Mouse (Mus musculus) embryo, embryonic 9.5 days (tissue): ENCODE results near the gene Cln6.
A peak's percentile ranks its signal among the peaks of the same experiment; 100 is the strongest.
"Not testable (repeated sequence)": the region's sequence is repeated elsewhere in the genome, so short reads cannot be mapped to it uniquely, and the experiment has no call there.

Experiments
- DNase-seq: peaks from one replicate; pipeline ENCODE4 v3.0.0-alpha.2; 2017; ENCODE audit errors: extremely low spot score

Cln6 gene

DNA sequence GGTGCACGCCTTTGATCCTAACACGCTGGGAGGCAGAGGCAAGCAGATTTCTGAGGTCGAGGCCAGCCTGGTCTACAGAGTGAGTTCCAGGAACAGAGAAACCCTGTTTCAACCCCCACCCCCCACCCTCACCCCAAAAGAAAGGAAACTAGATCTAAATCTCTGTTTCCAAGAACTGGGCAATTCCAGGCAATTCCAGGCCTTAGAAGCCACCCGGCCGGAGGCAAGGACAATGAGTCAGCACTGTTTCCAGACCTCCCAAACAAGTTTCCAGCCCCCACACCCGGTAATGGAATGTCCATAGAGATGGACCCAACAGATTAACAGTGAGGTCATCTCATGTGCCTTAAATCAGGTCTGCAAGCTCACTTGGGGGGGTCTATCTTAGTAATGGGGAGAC lies 8.7 kb upstream of the Cln6 start:
- DNase-seq: no peak

DNA sequence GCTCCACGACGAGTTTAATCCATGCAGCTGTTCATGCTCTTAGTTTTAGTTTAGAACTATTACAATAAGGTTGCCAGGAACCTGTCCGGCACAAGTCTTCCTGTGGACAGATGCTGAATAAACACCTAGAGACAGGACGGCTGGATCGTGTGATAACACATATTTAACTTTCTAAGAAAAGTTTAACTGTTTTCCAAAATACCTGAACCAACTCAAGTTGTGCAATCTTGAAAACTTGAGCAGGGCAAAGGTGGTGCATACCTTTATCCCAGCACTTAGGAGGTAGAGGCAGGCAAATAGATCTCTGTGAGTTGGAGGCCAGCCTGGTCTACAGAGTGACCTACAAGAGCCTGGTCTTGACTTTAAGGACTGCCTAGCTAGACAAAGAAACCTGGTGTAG lies 3.7 kb upstream of the Cln6 start:
- DNase-seq: no peak

DNA sequence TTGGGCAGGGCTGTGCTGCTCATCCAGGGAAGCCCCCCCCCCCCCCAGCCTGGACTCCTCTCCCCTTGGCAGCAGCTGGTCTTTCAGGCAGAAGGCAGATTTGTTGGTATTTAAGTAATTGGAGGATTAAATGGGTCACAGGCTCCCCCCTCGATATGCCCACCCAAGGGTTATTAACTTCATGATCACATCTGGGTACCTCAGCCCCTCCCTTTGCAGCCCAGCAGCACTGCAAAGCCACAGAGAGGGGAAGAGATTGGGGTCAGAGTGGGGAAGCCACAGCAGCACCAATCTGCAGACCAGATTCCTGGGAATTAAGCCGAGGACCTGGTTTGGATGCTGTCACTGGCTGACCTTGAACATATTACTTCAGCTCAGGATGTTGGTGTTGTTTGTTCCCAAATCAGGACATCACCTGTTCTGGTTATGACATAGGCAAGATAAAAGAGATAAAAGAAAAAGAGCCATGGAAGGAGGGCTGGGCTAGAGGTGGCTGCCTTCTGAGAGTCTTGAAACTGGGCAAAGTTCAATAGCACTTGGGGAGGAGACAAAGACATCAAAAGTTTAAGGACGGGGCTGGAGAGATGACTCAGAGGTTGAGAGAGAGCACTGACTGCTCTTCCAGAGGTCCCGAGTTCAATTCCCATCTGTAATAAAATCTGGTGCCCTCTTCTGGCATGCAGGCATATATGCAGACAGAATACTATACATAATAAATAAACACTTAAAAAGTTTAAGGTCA lies 2.7 kb upstream of the Cln6 start:
- no peak for DNase-seq

DNA sequence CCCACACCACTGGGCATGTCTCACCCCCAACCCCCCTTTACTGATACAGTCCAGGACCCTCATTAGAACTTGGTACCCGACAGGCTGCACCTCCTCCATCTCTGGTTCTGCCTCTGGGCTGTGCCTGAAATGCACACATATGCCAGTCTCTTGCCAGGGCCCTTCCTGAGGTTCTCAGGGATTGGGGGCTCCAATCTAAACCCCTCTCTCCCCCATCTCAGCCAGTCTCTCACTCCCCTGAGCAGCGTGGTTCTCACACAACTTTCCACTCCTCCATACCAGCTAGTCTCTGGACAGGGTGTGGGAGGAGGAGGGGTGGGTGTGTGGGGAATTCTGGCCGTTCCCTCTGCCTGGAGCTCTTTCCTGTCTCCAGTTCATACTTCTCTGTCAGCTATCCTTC lies 974 bp upstream of the Cln6 start:
- no peak for DNase-seq

GRCm38 (mm10) chr9:62838146-62838505 lies 459 bp upstream of the Cln6 start:
- DNase-seq: no peak

DNA sequence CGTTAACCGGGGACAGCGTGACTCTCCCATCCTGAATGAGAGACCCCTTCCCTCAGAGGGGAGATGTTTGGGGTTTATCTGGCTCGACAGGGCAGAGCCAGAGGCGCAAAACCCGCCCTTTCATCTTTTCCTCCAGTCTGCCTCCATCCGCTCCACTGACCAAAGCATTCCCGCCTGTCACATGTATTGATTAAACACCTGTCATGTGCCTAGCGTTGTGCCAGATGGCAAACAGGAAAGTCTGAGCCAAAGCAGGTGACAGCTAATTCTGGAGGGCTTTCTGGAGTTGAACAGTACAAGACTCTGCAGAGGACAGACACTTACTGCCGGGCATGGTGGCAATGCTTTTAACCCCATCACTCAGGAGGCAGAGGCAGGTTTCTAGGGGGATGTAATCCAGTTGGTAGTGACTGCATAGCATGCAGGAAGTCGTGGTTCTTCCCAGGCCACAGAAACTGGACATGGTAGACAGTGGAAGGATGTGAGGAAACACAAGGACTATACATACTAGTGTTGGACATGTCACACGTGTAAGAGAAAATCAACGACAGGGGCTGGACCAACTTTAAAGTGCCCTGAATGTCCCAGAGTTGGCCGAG lies 686 bp downstream of the Cln6 start:
- DNase-seq: no peak

GRCm38 (mm10) chr9:62843356-62844024 lies 4.9 kb downstream of the Cln6 start:
- no peak for DNase-seq

- no peak for DNase-seq
These were observed 5.9 kb downstream of the Cln6 start for GRCm38 (mm10) chr9:62844461-62844860.

DNA sequence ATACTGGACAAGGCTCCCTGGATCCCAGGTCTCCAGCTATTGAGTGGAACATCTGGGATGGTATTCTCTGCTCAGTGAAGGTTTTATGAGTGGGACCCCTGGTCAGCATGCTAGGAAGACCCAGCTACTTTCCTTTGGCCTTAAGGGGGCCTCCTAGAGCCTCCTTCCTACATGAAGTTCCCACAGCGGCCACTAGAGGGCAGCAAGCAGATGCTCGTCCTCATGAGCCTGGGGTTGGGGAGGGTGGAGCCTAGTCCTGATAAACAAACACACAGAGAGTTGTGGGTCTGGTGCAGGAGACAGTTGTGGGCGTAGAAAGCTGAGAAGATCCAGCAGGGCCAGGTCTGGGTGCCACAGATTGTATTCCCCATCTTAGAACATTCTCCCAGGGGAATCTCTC lies 9.1 kb downstream of the Cln6 start:
- DNase-seq: peak; percentile 86

GRCm38 (mm10) chr9:62848641-62849040 lies 10.1 kb downstream of the Cln6 start:
- DNase-seq: no peak

GRCm38 (mm10) chr9:62851571-62851970 lies 13.0 kb downstream of the Cln6 start:
- no peak for DNase-seq

- no peak for DNase-seq
These were observed 15.9 kb downstream of the Cln6 start for GRCm38 (mm10) chr9:62854483-62854882.

DNA sequence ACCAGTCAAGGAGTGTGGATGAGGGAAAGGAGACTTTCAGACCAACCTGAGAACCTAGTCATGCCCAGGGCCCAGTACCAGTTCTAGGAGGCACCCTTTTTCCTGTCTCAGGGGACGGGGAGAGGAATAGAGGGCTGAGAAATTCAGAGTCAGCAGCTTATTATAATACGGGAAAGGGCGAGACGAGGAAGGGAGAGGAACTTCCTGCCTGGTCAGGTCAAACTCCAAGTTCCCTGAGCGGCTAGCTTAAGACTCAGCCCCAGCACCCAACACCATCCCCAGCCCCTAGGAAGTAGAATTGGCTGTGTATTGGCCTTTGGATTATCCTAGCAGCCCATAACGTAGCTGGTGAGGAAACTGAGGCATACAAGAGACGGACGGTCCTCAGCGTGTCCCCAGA lies 18.6 kb downstream of the Cln6 start:
- no peak for DNase-seq

DNA sequence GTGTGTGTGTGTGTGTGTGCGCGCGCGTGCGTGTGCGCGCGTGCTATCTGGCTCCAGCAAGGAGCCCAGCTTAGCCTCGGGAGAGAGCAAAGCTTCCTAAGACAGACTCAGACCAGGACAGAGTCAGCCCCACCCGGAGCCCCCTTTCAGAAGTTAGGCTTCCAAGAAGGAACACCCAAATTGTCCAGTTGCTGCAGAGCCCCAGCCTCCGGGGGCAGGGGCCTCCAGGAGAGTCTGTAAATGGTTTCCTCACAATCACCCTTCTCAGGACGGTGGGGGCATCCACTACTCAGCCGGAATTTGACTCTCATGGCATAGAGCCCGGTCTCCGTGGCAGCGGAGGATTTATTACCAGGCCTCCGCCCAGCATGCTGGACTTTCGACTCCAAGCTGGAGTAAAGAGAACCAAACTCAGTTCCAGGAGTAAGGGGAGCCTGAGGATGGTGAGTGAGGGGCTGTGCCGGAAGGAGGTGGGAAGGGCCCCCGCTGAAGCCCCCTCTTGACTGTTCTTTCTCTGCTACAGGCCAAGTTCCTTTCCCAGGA lies 19.2 kb downstream of the Cln6 start, which contains the start of gene Calml4:
TSS of gene Calml4 (plus strand) at position 362 of the 543 bp plus-strand sequence.
- peak; percentile 51 for DNase-seq

- peak; percentile 22 for DNase-seq
These were observed 19.9 kb downstream of the Cln6 start for GRCm38 (mm10) chr9:62858266-62859019.

GRCm38 (mm10) chr9:62860102-62860501 lies 21.5 kb downstream of the Cln6 start:
- not testable (repeated sequence) for DNase-seq

DNA sequence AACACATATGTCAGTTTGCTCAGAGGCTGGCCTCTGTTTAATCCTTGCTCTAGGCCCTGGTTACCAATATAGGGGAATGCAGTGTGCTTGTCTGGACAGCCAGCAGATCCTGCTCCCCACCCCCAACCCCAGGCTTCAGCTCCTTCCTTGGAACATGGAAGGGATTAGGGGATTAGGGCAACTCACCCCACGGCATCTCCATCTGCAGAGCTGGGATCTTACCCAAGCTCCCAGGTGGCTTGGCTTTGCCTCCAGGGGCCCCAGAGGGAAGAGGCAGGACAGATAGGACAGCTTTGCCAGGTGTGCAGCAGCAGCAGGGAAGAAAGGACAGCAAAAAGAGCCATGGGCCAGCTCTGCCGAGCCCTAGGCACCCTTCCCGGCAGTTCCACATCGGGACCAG lies 22.3 kb downstream of the Cln6 start:
- DNase-seq: no peak

DNA sequence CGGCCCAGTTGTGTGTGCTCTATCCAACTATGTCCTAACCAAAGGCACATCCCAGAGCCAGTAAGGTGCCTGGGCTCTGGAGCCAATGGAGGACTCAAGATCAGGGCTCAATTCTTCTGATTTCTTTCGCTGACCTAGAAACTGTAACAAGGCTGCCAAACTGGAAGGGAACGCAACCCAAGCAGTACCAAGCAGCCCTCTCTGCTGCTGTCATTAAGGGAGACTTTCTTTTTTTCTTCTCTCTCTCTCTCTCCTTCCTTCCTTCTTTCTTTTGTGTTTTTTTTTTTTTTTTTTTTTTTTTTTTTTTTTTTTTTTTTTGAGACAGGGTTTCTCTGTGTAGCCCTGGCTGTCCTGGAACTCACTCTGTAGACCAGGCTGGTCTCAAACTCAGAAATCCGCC lies 30.7 kb downstream of the Cln6 start:
- not testable (repeated sequence) for DNase-seq

DNA sequence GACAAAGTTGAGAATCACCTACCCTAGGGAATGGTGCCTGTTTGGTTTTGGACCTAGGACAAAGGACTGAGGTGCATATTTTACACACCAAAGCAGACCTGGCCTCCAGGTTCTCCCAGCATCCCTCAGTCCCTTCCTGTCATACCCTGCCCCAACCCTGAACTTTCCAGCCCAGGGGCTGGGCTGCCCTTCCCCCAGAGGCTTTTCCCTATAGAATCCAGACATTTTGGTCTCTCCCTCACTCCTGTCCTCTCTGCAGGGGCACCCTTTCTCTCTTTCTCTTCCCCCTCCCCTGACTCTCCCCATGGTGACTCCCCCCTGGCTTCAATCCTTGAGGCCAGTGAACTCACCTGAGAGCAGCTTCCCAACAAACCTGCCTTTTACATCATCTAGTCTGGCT lies 32.1 kb downstream of the Cln6 start:
- no peak for DNase-seq

- DNase-seq: no peak
These were observed 38.5 kb downstream of the Cln6 start for GRCm38 (mm10) chr9:62876966-62877616.

GRCm38 (mm10) chr9:62877825-62878224 lies 39.2 kb downstream of the Cln6 start:
- no peak for DNase-seq

GRCm38 (mm10) chr9:62881871-62882270 lies 43.3 kb downstream of the Cln6 start:
- no peak for DNase-seq
